ENCODE assay signal across 18 mouse cellular contexts in the genomic region with DNA sequence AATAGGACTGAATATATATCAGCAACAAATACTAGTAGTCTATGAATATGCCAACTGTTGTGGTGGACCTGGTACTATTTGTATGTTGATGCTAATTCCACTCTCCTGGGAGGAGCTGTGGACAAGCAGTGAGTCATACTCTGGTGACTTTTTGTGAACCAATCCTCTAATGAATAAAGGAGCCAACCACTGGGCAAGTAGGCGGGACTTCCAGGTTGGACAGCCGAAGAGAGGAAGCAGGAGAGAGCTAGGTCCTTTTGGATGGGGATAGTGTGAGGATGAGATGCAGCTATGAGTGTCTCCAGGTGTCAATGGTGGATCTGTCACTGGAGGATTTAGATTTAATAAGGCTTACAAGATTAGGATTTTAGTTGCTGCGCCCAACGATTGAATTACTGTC.
A peak's percentile ranks its signal among the peaks of the same experiment; 100 is the strongest.
DNase-seq lines count a peak whose midpoint lies in the region; ATAC-seq and TF ChIP-seq lines count a peak whose summit lies in the region.
"Had no signal": no experiment of that assay in that cellular context is flagged by ENCODE, and none has a peak within 500 bp of the region (broad histone marks: within the 10 kb centered on the region; RNA-seq: fewer than 3 reads in every experiment).

No protein-coding gene starts in this region.

- H3K27ac ChIP-seq in liver, embryonic 12.5 days = no peak overlapping the region
- no peak overlapping the region for H3K27ac ChIP-seq in liver, postnatal 0 days (ENCODE audit: low read depth)
- no peak overlapping the region for H3K27ac ChIP-seq in liver, embryonic 13.5 days
- H3K27ac ChIP-seq: embryonic facial prominence, embryonic 12.5 days; forebrain, embryonic 15.5 days; heart, embryonic 13.5 days; hindbrain, embryonic 15.5 days had no signal

- H3K27me3 ChIP-seq in liver, embryonic 12.5 days (replicated peaks) = no peaks in the 10 kb centered on the region
- no peaks in the 10 kb centered on the region for H3K27me3 ChIP-seq in liver, postnatal 0 days (ENCODE audit: insufficient read depth, low read length)
- no peaks in the 10 kb centered on the region for H3K27me3 ChIP-seq in liver, embryonic 13.5 days
- H3K27me3 ChIP-seq: embryonic facial prominence, embryonic 12.5 days; forebrain, embryonic 15.5 days; hindbrain, embryonic 15.5 days had no signal

- TF ChIP-seq EP300 in liver, postnatal 0 days (IDR thresholded peaks at IDR 0.05; ENCODE audit: low read depth) = no peak

- no peak for DNase-seq in liver, postnatal 0 days
- peak; percentile 49 for DNase-seq in MEL-GATA-1-ER (ENCODE audit: extremely low read depth, low read depth)
- no peak for DNase-seq in liver, embryonic 13.5 days
- no peak for DNase-seq in kidney, postnatal 14 days
- DNase-seq in urinary bladder, postnatal 14 days (ENCODE audit: low spot score) = no peak
- DNase-seq: adrenal gland, postnatal 10 days; B cell, adult 2 months; cerebellum, adult 11-12 months; cerebellum, adult 9-10 months; cerebellum, postnatal 25 days; gastrocnemius, postnatal 36 days; heart, postnatal 36 days had no signal

- peaks cover 38% of the 10 kb centered on the region for H3K4me1 ChIP-seq in liver, embryonic 12.5 days
- H3K4me1 ChIP-seq in liver, postnatal 0 days (ENCODE audit: insufficient read depth) = 0 out of 2 replicates have a peak, but pooled peaks cover 2% of the 10 kb centered on the region
- peaks cover 33% of the 10 kb centered on the region for H3K4me1 ChIP-seq in liver, embryonic 13.5 days (replicated peaks)
- H3K4me1 ChIP-seq: embryonic facial prominence, embryonic 12.5 days; forebrain, embryonic 15.5 days; hindbrain, embryonic 15.5 days had no signal

- no peak overlapping the region for H3K4me2 ChIP-seq in liver, embryonic 12.5 days
- H3K4me2 ChIP-seq in liver, postnatal 0 days (ENCODE audit: low read depth, low read length) = no peak overlapping the region
- H3K4me2 ChIP-seq in liver, embryonic 13.5 days = no peak overlapping the region
- H3K4me2 ChIP-seq: embryonic facial prominence, embryonic 12.5 days; forebrain, embryonic 15.5 days; heart, embryonic 13.5 days; hindbrain, embryonic 15.5 days had no signal

- no peak overlapping the region for H3K4me3 ChIP-seq in liver, embryonic 12.5 days
- no peak overlapping the region for H3K4me3 ChIP-seq in liver, postnatal 0 days (ENCODE audit: low read depth, low read length)
- no peak overlapping the region for H3K4me3 ChIP-seq in liver, embryonic 13.5 days (replicated peaks)
- H3K4me3 ChIP-seq: embryonic facial prominence, embryonic 12.5 days; forebrain, embryonic 15.5 days; heart, embryonic 13.5 days; hindbrain, embryonic 15.5 days had no signal

- peak; percentile 56 for ATAC-seq in liver, embryonic 12.5 days
- no peak; the same call in 1 of the 2 replicates for ATAC-seq in liver, postnatal 0 days
- peak; percentile 37; the same call in 1 of the 2 replicates for ATAC-seq in liver, embryonic 13.5 days (ENCODE audit: low read depth)
- ATAC-seq: CD4-positive, CD25-positive, alpha-beta regulatory T cell, adult 4 months; forebrain, embryonic 15.5 days had no signal

- no peaks in the 10 kb centered on the region for H3K9me3 ChIP-seq in liver, embryonic 12.5 days (replicated peaks)
- H3K9me3 ChIP-seq in liver, postnatal 0 days (ENCODE audit: low read length) = no peaks in the 10 kb centered on the region
- no peaks in the 10 kb centered on the region for H3K9me3 ChIP-seq in liver, embryonic 13.5 days (replicated peaks)
- H3K9me3 ChIP-seq: embryonic facial prominence, embryonic 12.5 days; forebrain, embryonic 15.5 days; heart, embryonic 13.5 days; hindbrain, embryonic 15.5 days had no signal

- WGBS in liver, embryonic 12.5 days (ENCODE audit: insufficient replicate concordance) = 65% methylated on average over 4 of the region's 4 CpGs
- 82% methylated on average over 4 of the region's 4 CpGs for WGBS in liver, postnatal 0 days (ENCODE audit: insufficient replicate concordance)
- 69% methylated on average over 4 of the region's 4 CpGs for WGBS in liver, embryonic 13.5 days (ENCODE audit: insufficient replicate concordance)

- no peaks in the 10 kb centered on the region for H3K36me3 ChIP-seq in liver, embryonic 12.5 days
- no peaks in the 10 kb centered on the region for H3K36me3 ChIP-seq in liver, postnatal 0 days (replicated peaks; ENCODE audit: insufficient read depth, low read length)
- no peaks in the 10 kb centered on the region for H3K36me3 ChIP-seq in liver, embryonic 13.5 days
- H3K36me3 ChIP-seq: embryonic facial prominence, embryonic 12.5 days; forebrain, embryonic 15.5 days; heart, embryonic 13.5 days; hindbrain, embryonic 15.5 days had no signal

- no peak for TF ChIP-seq CTCF in liver, postnatal 0 days (IDR thresholded peaks at IDR 0.05; ENCODE audit: low read depth)

- no peak overlapping the region for H3K9ac ChIP-seq in liver, embryonic 12.5 days
- H3K9ac ChIP-seq in liver, postnatal 0 days (replicated peaks) = no peak overlapping the region
- no peak overlapping the region for H3K9ac ChIP-seq in liver, embryonic 13.5 days
- H3K9ac ChIP-seq: embryonic facial prominence, embryonic 12.5 days; forebrain, embryonic 15.5 days; heart, embryonic 13.5 days; hindbrain, embryonic 15.5 days had no signal
